Mouse (Mus musculus): ENCODE measurements at regions not wholly inside any gene's neighbourhood (a gene's known extent, or its start where the extent isn't known, plus 50 kb on each side); places are given as distances from the start of the nearest gene placed in this dataset.

DNA sequence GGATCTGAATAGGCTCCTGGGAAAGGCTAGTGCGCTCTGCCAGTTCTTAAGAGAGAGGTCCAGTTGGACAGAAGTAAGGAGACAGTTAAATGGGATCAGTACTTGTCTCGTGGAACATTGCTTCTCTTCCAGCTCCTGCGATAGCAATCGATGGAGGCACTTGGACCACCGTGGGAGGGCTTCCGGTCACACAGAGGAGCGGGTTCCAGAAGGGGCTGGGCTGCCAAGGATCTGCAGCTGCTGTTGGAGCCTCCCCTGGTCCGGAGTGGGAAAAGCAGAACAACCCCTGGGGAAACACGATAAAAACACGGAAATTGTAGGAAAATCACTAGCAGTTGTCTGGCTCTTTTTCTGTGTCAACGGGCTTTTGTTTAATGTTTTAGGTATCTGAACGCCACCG is 252.3 kb upstream of the Gm5148 start:
- no peak for ATAC-seq (ENCODE audit: low TSS enrichment)

GRCm38 (mm10) chr3:37975194-37975756 is 251.0 kb upstream of the Gm5148 start:
- no peak for ATAC-seq (ENCODE audit: low TSS enrichment)

DNA sequence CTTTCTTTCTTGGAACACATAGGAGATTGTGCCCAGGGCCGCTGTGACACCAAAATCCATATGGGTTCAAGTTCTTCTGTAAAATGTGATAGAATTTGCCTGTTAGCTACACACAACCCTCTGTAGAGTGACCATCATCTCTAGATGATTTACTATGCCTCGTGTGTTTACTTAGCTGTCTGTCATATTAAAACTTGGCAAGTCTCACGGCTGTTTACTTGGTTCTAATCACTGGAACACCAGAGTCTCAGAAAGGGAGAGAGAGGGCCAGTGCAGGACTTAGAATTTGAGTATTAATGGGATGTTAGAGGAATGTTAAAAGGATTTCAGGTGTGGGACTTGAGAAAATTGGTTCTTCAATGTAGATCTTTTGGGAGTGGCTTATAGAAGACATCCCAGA is 248.6 kb upstream of the Gm5148 start:
- ATAC-seq (ENCODE audit: low TSS enrichment) = no peak

- ATAC-seq (ENCODE audit: low TSS enrichment) = no peak
Observed at GRCm38 (mm10) chr3:37971240-37971639, 246.9 kb upstream of the Gm5148 start.

GRCm38 (mm10) chr3:37968654-37969053 is 244.4 kb upstream of the Gm5148 start:
- no peak for ATAC-seq (ENCODE audit: low TSS enrichment)

DNA sequence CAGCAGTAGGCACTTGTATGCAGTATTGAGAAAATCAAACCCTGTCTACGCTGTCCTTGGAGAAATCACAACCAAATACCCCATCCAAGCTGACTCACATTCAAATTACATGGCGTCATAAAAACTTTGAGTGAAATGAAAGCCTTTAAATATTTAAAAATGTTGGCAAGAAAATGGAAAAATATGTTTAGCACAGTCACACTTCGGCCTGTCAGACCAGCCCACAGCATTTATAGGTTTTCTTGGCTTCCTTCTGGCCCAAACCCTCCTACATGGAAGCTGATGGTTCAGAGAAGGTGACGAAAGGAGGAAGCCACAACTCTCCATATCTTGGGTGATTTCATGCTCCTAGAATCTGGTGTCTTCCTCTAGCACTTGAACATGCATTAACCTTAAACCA is 240.9 kb upstream of the Gm5148 start:
- ATAC-seq (ENCODE audit: low TSS enrichment) = peak; percentile 64; the same call in 1 of the 2 replicates

DNA sequence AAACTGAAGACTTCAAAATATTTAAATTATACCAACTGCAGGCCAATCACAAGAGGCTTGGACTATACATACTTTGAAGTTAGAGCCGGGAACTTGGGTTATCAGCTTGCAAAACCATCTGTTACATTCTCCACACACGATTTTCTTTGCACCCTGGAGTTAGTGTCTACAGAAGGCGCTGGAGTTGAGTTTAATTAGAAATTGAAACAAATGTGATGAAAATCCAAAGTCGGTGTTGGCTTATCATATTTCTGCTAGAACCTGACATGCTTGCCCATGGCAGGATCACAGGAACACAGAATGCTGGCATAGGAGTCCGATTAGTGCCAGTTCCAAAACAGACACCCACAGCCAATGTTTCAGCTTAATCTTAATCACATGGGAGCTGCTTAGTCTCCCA is 239.8 kb upstream of the Gm5148 start:
- ATAC-seq (ENCODE audit: low TSS enrichment) = peak; percentile 55; the same call in 1 of the 2 replicates

DNA sequence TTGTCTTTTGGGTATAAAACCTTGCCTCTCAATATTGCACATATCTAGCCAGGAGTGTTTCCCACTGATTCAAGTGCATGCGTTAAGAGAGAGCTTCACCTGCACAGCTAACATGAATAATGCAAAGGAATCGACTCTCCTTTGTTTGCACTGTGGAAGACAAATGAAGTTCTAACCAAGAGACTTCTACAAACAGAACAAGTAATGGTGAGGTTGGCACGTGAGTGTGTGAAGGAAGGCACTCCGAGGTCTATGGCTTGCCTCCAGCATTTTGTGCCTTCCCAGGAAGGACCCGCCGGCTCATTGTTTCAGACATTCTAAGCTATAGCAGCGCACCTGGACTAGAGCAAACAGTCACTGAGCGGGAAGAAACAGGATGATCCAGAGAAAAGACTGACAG is 238.5 kb upstream of the Gm5148 start:
- no peak for ATAC-seq (ENCODE audit: low TSS enrichment)

- ATAC-seq (ENCODE audit: low TSS enrichment) = no peak
Observed at GRCm38 (mm10) chr3:37962043-37962810, 237.9 kb upstream of the Gm5148 start.

GRCm38 (mm10) chr3:37958361-37958978 is 234.2 kb upstream of the Gm5148 start:
- ATAC-seq (ENCODE audit: low TSS enrichment) = no peak

GRCm38 (mm10) chr3:37956543-37956942 is 232.3 kb upstream of the Gm5148 start:
- ATAC-seq (ENCODE audit: low TSS enrichment) = no peak

GRCm38 (mm10) chr3:37952891-37953290 is 228.6 kb upstream of the Gm5148 start:
- ATAC-seq (ENCODE audit: low TSS enrichment) = peak; percentile 82

DNA sequence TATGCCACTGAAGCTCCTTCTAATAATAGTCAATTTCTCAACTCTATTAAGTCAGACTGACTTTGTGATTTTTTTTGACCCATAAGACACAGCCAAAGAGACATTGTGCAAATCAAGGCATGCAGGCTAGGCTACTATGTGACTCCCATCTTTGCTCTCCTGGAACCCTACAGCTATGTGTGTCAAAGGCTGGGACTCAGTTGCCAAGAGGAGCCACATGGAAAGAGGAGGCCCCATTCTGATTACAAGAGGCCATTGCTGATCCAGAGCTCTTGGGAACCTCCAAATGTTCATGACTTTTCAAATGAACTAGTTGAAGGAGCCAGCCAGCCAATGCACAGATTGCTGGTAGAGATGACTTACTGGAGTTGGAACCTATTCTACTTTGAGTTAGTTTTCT is 228.0 kb upstream of the Gm5148 start:
- ATAC-seq (ENCODE audit: low TSS enrichment) = no peak

DNA sequence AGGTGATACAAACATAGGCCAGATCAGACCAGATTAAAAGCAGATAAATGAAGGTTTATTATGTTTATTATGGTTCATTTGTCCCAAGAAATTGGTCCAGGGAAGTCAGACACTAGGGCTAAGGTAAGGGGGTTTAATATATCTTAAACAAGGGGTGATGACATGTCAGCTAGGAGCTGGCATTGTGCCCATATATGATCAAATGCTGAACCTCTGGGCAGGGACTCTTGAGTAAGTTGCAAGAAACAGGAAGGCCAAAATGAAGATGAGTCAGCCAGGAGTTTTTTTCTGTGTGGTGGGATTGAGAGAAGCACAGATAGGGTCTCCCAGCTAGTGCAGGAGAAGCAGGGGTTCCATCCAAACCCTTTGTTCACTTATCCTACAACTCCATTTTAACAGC is 219.4 kb upstream of the Gm5148 start:
- no peak for ATAC-seq (ENCODE audit: low TSS enrichment)

- no peak for ATAC-seq (ENCODE audit: low TSS enrichment)
Observed at GRCm38 (mm10) chr3:37940016-37940415, 215.7 kb upstream of the Gm5148 start.

DNA sequence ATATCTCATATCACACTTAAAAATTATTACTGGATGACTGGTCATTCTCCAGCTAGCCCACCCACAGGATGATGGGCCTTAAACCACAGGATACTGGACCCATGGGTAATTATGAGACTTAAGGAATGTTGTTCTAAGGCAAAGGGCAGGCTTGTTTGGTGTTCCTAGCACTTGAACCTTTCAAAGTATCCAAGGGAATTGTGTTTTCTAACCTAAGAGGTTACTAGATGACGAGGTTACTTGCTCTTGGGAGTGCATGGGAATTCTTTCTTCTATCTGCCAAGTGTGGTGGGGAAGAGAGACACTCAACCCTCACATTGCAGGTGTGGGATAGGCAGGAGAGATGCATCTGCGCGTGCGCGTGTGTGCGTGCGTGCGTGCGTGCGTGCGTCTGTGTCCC is 214.6 kb upstream of the Gm5148 start:
- no peak for ATAC-seq (ENCODE audit: low TSS enrichment)

DNA sequence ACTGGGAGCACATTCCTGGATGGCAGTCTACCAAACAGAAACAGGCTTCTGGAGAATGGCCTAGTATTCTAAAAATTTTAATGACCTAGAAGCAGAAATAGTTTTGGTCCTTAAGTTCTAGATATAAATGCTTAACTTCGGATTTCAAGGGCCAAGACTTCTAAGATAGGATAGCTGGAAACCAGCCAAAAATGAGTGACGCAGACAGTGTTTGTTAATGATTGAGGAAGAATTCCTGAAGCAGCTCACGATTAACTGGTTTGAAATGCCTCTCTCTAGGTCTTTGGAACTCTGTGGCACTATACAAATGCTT is 213.9 kb upstream of the Gm5148 start:
- no peak for ATAC-seq (ENCODE audit: low TSS enrichment)

GRCm38 (mm10) chr3:37937381-37938283 is 213.3 kb upstream of the Gm5148 start:
- ATAC-seq (ENCODE audit: low TSS enrichment) = no peak

DNA sequence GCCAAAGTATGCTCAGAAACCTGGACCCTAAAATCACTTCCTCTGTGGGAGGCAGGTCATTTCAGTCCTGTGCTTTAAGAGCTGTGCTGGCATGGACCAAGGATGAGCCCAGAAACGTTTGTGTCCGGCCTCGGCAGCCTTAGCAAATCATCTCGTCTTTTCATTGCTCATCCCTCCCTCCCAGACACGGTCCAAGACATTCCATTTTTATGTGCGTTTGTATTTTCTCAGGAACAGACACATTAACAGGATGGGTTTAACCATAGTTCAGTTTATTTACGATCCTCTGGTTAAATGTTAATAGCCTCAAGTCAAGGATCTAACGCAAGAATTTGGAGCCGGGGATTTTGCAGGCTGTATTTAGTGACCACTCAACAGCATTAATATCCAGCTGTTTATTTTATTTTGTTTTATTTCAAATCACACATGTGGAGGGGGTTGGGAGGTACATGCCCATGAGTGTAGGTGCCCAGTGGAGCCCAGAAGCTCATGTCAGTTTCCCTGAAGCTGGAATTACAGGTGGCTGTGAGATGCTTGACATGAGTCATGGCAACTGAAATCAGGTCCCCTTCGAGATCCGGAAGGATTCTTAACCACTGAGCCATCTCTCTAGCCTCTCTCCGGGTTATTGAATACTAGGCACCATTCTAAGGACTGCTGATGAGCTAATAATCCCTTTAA is 212.1 kb upstream of the Gm5148 start:
- no peak for ATAC-seq (ENCODE audit: low TSS enrichment)

- ATAC-seq (ENCODE audit: low TSS enrichment) = no peak
Observed at GRCm38 (mm10) chr3:37934905-37935708, 210.8 kb upstream of the Gm5148 start.

- ATAC-seq (ENCODE audit: low TSS enrichment) = no peak
Observed at GRCm38 (mm10) chr3:37934236-37934635, 209.9 kb upstream of the Gm5148 start.
